Mouse (Mus musculus) kidney, adult 2 months (tissue): Measurements from ENCODE around the gene Polr3e. TPM values are rescaled to one million over a fixed set of nuclear protein-coding genes. Genes with fewer than 3 reads are reported as not detected.

Experiments
- DNase-seq: peaks from one replicate; pipeline ENCODE4 v3.0.0; 2021
- H3K27ac ChIP-seq: fragments of 200-500 bp; 2 replicates; pipeline ENCODE4 v1.5.1; 2012; ENCODE audit warnings: low read depth, low read length, control low read depth, inconsistent platforms; ENCODE audit not compliant: insufficient read depth
- H3K27me3 ChIP-seq: fragments of 200-500 bp; replicated peaks from 2 replicates; pipeline ENCODE4 v1.6.1; 2012; ENCODE audit warnings: mild to moderate bottlenecking, moderate library complexity, low read length, inconsistent platforms; ENCODE audit not compliant: control insufficient read depth, insufficient read depth
- H3K36me3 ChIP-seq: fragments of 200-500 bp; 2 replicates; pipeline ENCODE4 v1.6.1; 2012; ENCODE audit warnings: mild to moderate bottlenecking, moderate library complexity, low read length, inconsistent platforms; ENCODE audit not compliant: control insufficient read depth, insufficient read depth
- H3K4me1 ChIP-seq: fragments of 200-500 bp; 2 replicates; pipeline ENCODE4 v1.6.1; 2011; ENCODE audit warnings: low read length; ENCODE audit not compliant: control insufficient read depth, insufficient read depth
- H3K4me3 ChIP-seq: fragments of 200-500 bp; 2 replicates; pipeline ENCODE4 v1.5.1; 2011; ENCODE audit warnings: mild to moderate bottlenecking, low read depth, low read length, control low read depth; ENCODE audit not compliant: insufficient read depth
- CTCF ChIP-seq: fragments of 200-500 bp; conservative IDR thresholded peaks from 2 replicates; pipeline ENCODE4 v1.5.1; 2011; ENCODE audit warnings: low read depth, mild to moderate bottlenecking, control low read depth, low read length, moderate library complexity, mixed read lengths; ENCODE audit not compliant: insufficient read depth, insufficient read length
- POLR2A ChIP-seq: fragments of 200-500 bp; IDR thresholded peaks from one replicate; pipeline ENCODE4 v1.6.1; 2011; ENCODE audit warnings: low read depth, low read length, control low read depth
- WGBS: fragments of 180-500 bp; shearing (Covaris S2); methylation state at CpG from one replicate; pipeline ENCODE4 v1.1.7; 2018; 5-methylcytosine and 5-hydroxymethylcytosine counted together
- polyA plus RNA-seq: library from polyadenylated mRNA; depleted of rRNA; stranded (reverse); fragments of >200 nt; gene quantifications from 2 replicates; pipeline ENCODE4 v1.2.3, GENCODE M21; 2012; rRNA removed

Gene Polr3e
- polyA plus RNA-seq, 1 experiment = 26.9 TPM

GRCm38 (mm10) chr7:120980041-120980440 lies 62.5 kb downstream of the Polr3e start:
- no peak for DNase-seq
- Histone ChIP-seq H3K4me1 (peaks cover 12% of the 10 kb centered on the region), H3K4me3 (no peak overlapping the region), H3K36me3 (no peaks in the 10 kb centered on the region), H3K27me3 (no peaks in the 10 kb centered on the region), H3K27ac (0 out of 2 replicates have a peak overlapping the region, but pooled peaks have one; percentile 20)
- WGBS = 82% methylated on average over 4 of the region's 4 CpGs
- TF ChIP-seq POLR2A = no peak
- no peak for TF ChIP-seq CTCF

GRCm38 (mm10) chr7:120980931-120981924 lies 63.7 kb downstream of the Polr3e start:
- peak overlapping the region; percentile 86 for H3K4me3 ChIP-seq
- H3K4me1 ChIP-seq = peaks cover 4% of the 10 kb centered on the region
- H3K27ac ChIP-seq = no peak overlapping the region
- peak; percentile 63 for DNase-seq
- 8% methylated on average over 39 of the region's 39 CpGs for WGBS
- H3K27me3 ChIP-seq = no peaks in the 10 kb centered on the region
- no peaks in the 10 kb centered on the region for H3K36me3 ChIP-seq
- TF ChIP-seq POLR2A (no peak), CTCF (no peak)

DNA sequence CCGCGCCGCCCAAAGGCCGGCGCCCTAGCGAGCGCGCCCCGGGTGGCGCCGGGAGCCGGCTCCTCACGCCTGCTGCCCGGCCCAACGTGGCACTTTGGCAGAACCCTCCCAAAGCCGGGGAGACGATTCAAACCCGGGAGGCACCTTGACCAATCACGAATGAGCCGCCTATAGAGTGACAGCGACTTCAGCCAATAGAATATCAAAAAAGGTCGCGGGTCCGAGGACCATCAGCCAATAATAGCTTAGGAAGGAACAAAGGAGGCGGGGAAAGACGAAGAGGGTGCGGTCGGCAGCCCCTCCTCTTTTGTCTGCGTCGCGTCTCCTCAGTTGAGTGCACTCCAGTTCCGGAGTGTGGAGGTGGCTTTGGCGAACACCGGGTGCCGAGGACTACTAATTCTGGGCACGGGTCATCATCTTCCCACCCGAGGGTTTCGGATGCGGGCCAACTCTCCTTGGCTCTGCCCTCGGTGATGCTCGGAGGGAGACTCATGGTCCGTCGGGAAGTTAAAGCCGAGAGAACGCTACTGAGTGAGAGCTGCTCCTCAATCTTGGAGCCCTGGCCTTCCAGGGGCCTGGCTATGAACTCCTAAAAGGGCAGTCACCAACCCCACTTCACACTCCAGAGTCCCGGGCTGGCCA lies 64.8 kb downstream of the Polr3e start, which contains the start of the genes Cdr2 and Mfsd13b:
Gene Cdr2, minus strand, starts transcription at position 113 of the 642 bp plus-strand sequence.
Gene Mfsd13b, plus strand, starts transcription at position 310 of the 642 bp plus-strand sequence.
- no peak for TF ChIP-seq CTCF
- TF ChIP-seq POLR2A = peak; percentile 64
- DNase-seq = peak; percentile 99
- H3K4me1 ChIP-seq = peaks cover 3% of the 10 kb centered on the region
- H3K27me3 ChIP-seq = no peaks in the 10 kb centered on the region
- no peaks in the 10 kb centered on the region for H3K36me3 ChIP-seq
- peak within 1 kb of the TSS; percentile 86 for H3K4me3 ChIP-seq
- H3K27ac ChIP-seq = peak within 1 kb of the TSS; percentile 49
- under 1% methylated on average over 46 of the region's 46 CpGs for WGBS

GRCm38 (mm10) chr7:120982968-120983367 lies 65.4 kb downstream of the Polr3e start:
- no peak overlapping the region for H3K27ac ChIP-seq
- TF ChIP-seq POLR2A (no peak), CTCF (no peak)
- H3K36me3 ChIP-seq = no peaks in the 10 kb centered on the region
- no peaks in the 10 kb centered on the region for H3K27me3 ChIP-seq
- 21% methylated on average over 7 of the region's 7 CpGs for WGBS
- peak overlapping the region; percentile 61 for H3K4me3 ChIP-seq
- H3K4me1 ChIP-seq = peaks cover 3% of the 10 kb centered on the region
- DNase-seq = no peak

- no peak overlapping the region for H3K27ac ChIP-seq
- H3K4me3 ChIP-seq = no peak overlapping the region
- WGBS = 85% methylated on average over 8 of the region's 8 CpGs
- no peaks in the 10 kb centered on the region for H3K27me3 ChIP-seq
- no peak for DNase-seq
- peaks cover 8% of the 10 kb centered on the region; the same call in 1 of the 2 replicates for H3K4me1 ChIP-seq
- TF ChIP-seq CTCF = no peak
- no peak for TF ChIP-seq POLR2A
- H3K36me3 ChIP-seq = no peaks in the 10 kb centered on the region
Observed at GRCm38 (mm10) chr7:120991191-120991590, 73.6 kb downstream of the Polr3e start.

Other genes starting within 250 kb of the Polr3e start
- 0.09 TPM in 1 of 2 replicates, not detected in the other for gene Pdzd9, start 247.4 kb upstream of the Polr3e start, polyA plus RNA-seq
- 19.4 and 20.6 TPM in 2 replicates for gene Mosmo, start 240.1 kb upstream of the Polr3e start, polyA plus RNA-seq
- 0.53 and 0.77 TPM in 2 replicates for gene Vwa3a, start 178.4 kb upstream of the Polr3e start, polyA plus RNA-seq
- gene Gm5737, start 105.4 kb upstream of the Polr3e start, polyA plus RNA-seq = not detected in 2 replicates
- gene Eef2k, start 74.9 kb upstream of the Polr3e start, polyA plus RNA-seq = 5.5 and 6.4 TPM in 2 replicates
- gene Cdr2, start 64.6 kb downstream of the Polr3e start, polyA plus RNA-seq = 28.5 and 30.8 TPM in 2 replicates
- gene Mfsd13b, start 64.8 kb downstream of the Polr3e start, polyA plus RNA-seq = 1.1 and 1.2 TPM in 2 replicates
- 31.5 and 35.6 TPM in 2 replicates for gene Mettl9, start 116.7 kb downstream of the Polr3e start, polyA plus RNA-seq
- 0.48 and 0.63 TPM in 2 replicates for gene Igsf6, start 156.8 kb downstream of the Polr3e start, polyA plus RNA-seq
- 0.52 and 0.55 TPM in 2 replicates for gene Otoa, start 163.9 kb downstream of the Polr3e start, polyA plus RNA-seq